Comparison of ENCODE assay signal across 8 mouse cellular contexts in genomic region chr2:173019322-173019721, GRCm38 (mm10). TPM values are rescaled to one million over a fixed set of nuclear protein-coding genes. Genes with fewer than 3 reads are reported as not detected.
DNase-seq lines count a peak whose midpoint lies in the region; ATAC-seq and TF ChIP-seq lines count a peak whose summit lies in the region.

No protein-coding gene starts in this region.

- no peak for TF ChIP-seq POLR2A in olfactory bulb, adult 2 months (IDR thresholded peaks at IDR 0.05; ENCODE audit: insufficient read depth, low read depth, low read length)

- H3K4me2 ChIP-seq in lung, embryonic 15.5 days, result peak overlapping the region; percentile 76

- peak overlapping the region; percentile 25 for H3K9ac ChIP-seq in lung, embryonic 15.5 days

- peaks cover 10% of the 10 kb centered on the region for H3K36me3 ChIP-seq in lung, embryonic 15.5 days
- H3K36me3 ChIP-seq in embryonic facial prominence, embryonic 10.5 days (replicated peaks), result peaks cover 35% of the 10 kb centered on the region
- H3K36me3 ChIP-seq in limb, embryonic 10.5 days, result peaks cover 36% of the 10 kb centered on the region

- ATAC-seq in lung, embryonic 15.5 days (ENCODE audit: borderline replicate concordance, extremely low read depth, low FRiP score, low TSS enrichment), result no peak

- no peak overlapping the region for H3K27ac ChIP-seq in lung, embryonic 15.5 days
- peak overlapping the region; percentile 74 for H3K27ac ChIP-seq in embryonic facial prominence, embryonic 10.5 days (replicated peaks)
- peak overlapping the region; percentile 84 for H3K27ac ChIP-seq in limb, embryonic 10.5 days
- no peak overlapping the region for H3K27ac ChIP-seq in olfactory bulb, adult 2 months (ENCODE audit: insufficient read depth, low read depth, low read length)

- WGBS in lung, embryonic 15.5 days, result 19% methylated on average over 9 of the region's 9 CpGs
- WGBS in embryonic facial prominence, embryonic 10.5 days, result 12% methylated on average over 9 of the region's 9 CpGs
- 15% methylated on average over 9 of the region's 9 CpGs for WGBS in limb, embryonic 10.5 days
- WGBS in olfactory bulb, adult 2 months, result 35% methylated on average over 9 of the region's 9 CpGs

- no peak for DNase-seq in lung, postnatal 10 days
- peak; percentile 18 for DNase-seq in embryonic facial prominence, embryonic 10.5 days (ENCODE audit: low spot score)
- DNase-seq in limb, embryonic 10.5 days (ENCODE audit: low spot score), result no peak
- DNase-seq in spleen, adult 12 weeks (ENCODE audit: low spot score), result no peak
- DNase-seq in right cerebral cortex, adult 2 months (ENCODE audit: low spot score in 2 of 2), result no peak
- DNase-seq in gastrocnemius, postnatal 4 days (ENCODE audit: low spot score in 2 of 2), result no peak

- H3K4me1 ChIP-seq in lung, embryonic 15.5 days, result peaks cover 44% of the 10 kb centered on the region
- H3K4me1 ChIP-seq in embryonic facial prominence, embryonic 10.5 days, result peaks cover 49% of the 10 kb centered on the region
- peaks cover 53% of the 10 kb centered on the region for H3K4me1 ChIP-seq in limb, embryonic 10.5 days
- peaks cover 26% of the 10 kb centered on the region for H3K4me1 ChIP-seq in olfactory bulb, adult 2 months (ENCODE audit: control insufficient read depth, insufficient read depth, low read length)

- no peak for TF ChIP-seq CTCF in olfactory bulb, adult 2 months (IDR thresholded peaks at IDR 0.05; ENCODE audit: insufficient read depth, low read depth, low read length)

- H3K9me3 ChIP-seq in lung, embryonic 15.5 days, result no peaks in the 10 kb centered on the region
- H3K9me3 ChIP-seq in embryonic facial prominence, embryonic 10.5 days, result no peaks in the 10 kb centered on the region
- H3K9me3 ChIP-seq in limb, embryonic 10.5 days (replicated peaks), result no peaks in the 10 kb centered on the region

- H3K4me3 ChIP-seq in lung, embryonic 15.5 days, result peak overlapping the region; percentile 37
- H3K4me3 ChIP-seq in embryonic facial prominence, embryonic 10.5 days, result peak overlapping the region; percentile 60
- H3K4me3 ChIP-seq in limb, embryonic 10.5 days, result peak overlapping the region; percentile 56
- H3K4me3 ChIP-seq in olfactory bulb, adult 2 months (ENCODE audit: insufficient read depth, low read depth, low read length), result peak overlapping the region; percentile 39

- H3K27me3 ChIP-seq in lung, embryonic 15.5 days, result peaks cover 11% of the 10 kb centered on the region
- peaks cover 43% of the 10 kb centered on the region for H3K27me3 ChIP-seq in embryonic facial prominence, embryonic 10.5 days (replicated peaks; ENCODE audit: low read depth, poor library complexity, severe bottlenecking)
- H3K27me3 ChIP-seq in limb, embryonic 10.5 days (ENCODE audit: low read depth, poor library complexity, severe bottlenecking), result peaks cover 22% of the 10 kb centered on the region

RNA-seq across cellular contexts. Expression of gene Rbm38, which starts 1.0 kb away (rescaled TPM):
- polyA plus RNA-seq in lung, embryonic 15.5 days (2015; fragmentation: Nextera tagmentation; extraction: Ambion mirVana), result 32.0 and 33.3 TPM in 2 replicates
- polyA plus RNA-seq in embryonic facial prominence, embryonic 10.5 days (2016; fragmentation: Nextera tagmentation; extraction: Ambion mirVana), result 85.7 and 95.6 TPM in 2 replicates
- 74.1 and 97.5 TPM in 2 replicates for polyA plus RNA-seq in limb, embryonic 10.5 days (2016; fragmentation: Nextera tagmentation; extraction: Ambion mirVana)
- polyA plus RNA-seq in olfactory bulb, adult 2 months (2012; ENCODE audit: insufficient read depth, insufficient read length, low replicate concordance, missing spikeins), result not detected in 2 replicates
- 100 to 1,000 TPM; 114 to 119 TPM for total RNA-seq in gastrocnemius, postnatal 4 days (2021)

RNA-seq across cellular contexts. Expression of gene Rae1, which starts 19.4 kb away (rescaled TPM):
- 122 and 123 TPM in 2 replicates for polyA plus RNA-seq in lung, embryonic 15.5 days (2015; fragmentation: Nextera tagmentation; extraction: Ambion mirVana)
- polyA plus RNA-seq in embryonic facial prominence, embryonic 10.5 days (2016; fragmentation: Nextera tagmentation; extraction: Ambion mirVana), result 176 and 179 TPM in 2 replicates
- polyA plus RNA-seq in limb, embryonic 10.5 days (2016; fragmentation: Nextera tagmentation; extraction: Ambion mirVana), result 179 and 196 TPM in 2 replicates
- polyA plus RNA-seq in olfactory bulb, adult 2 months (2012; ENCODE audit: insufficient read depth, insufficient read length, low replicate concordance, missing spikeins), result not detected in 2 replicates
- 10 to 100 TPM; 41.8 to 44.4 TPM for total RNA-seq in gastrocnemius, postnatal 4 days (2021)

RNA-seq across cellular contexts. Expression of gene Spo11, which starts 41.8 kb away (rescaled TPM):
- 0.06 and 0.22 TPM in 2 replicates for polyA plus RNA-seq in lung, embryonic 15.5 days (2015; fragmentation: Nextera tagmentation; extraction: Ambion mirVana)
- polyA plus RNA-seq in embryonic facial prominence, embryonic 10.5 days (2016; fragmentation: Nextera tagmentation; extraction: Ambion mirVana), result 0.26 and 0.46 TPM in 2 replicates
- 0.36 and 0.79 TPM in 2 replicates for polyA plus RNA-seq in limb, embryonic 10.5 days (2016; fragmentation: Nextera tagmentation; extraction: Ambion mirVana)
- polyA plus RNA-seq in olfactory bulb, adult 2 months (2012; ENCODE audit: insufficient read depth, insufficient read length, low replicate concordance, missing spikeins), result not detected in 2 replicates
- total RNA-seq in gastrocnemius, postnatal 4 days (2021), result not detected

Comparison
In these comparisons a context has a peak if more than half of its experiments do, and no peak if none do; other contexts are left out.
1. H3K27ac ChIP-seq: peak in embryonic facial prominence, embryonic 10.5 days (single experiment) and limb, embryonic 10.5 days (single experiment); none in lung, embryonic 15.5 days (single experiment) and olfactory bulb, adult 2 months (single experiment).
2. RNA of gene Rae1, which starts 19.4 kb away (polyA plus RNA-seq): 179 to 196 TPM in limb, embryonic 10.5 days, 176 to 179 TPM in embryonic facial prominence, embryonic 10.5 days and 122 to 123 TPM in lung, embryonic 15.5 days; not detected in olfactory bulb, adult 2 months; every median in the first group is over 100 times any median in the second.
3. Peak in every context shown above with its lines, with median percentiles within 50 percentile points of each other: H3K4me3 ChIP-seq.